Mouse (Mus musculus): Measurements from ENCODE around the gene Sf3b2. TPM values are rescaled to one million over a fixed set of nuclear protein-coding genes. Genes with fewer than 3 reads are reported as not detected.
A peak's percentile ranks its signal among the peaks of the same experiment; 100 is the strongest.
"Not testable (repeated sequence)": the region's sequence is repeated elsewhere in the genome, so short reads cannot be mapped to it uniquely, and the experiment has no call there.

Sf3b2 gene
- polyA plus RNA-seq, 1 experiment from 2014 or later = 291 TPM

DNA sequence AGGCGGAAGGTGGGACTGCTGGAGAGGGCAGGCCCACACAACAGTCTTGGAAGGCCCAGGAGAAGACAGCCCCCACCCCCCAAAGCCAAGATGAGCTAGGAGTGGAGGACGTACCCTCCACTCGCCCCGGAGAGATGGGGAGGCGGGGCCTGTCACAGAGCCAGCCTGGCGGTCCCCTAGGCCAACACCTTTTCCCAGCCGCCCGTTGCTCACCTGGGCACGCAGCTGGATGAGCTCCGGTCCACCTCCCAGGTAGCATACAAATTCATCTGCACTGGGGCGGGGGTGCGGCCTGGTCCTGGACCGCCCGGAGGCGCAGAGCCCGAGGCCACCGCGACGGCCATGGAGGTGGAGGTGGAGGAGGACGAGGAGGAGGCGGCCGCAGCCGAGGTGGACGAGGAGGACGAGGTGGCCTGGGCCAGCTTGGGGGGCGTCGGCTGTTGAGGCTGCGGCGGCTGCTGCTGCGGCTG, 22.9 kb downstream of the Sf3b2 start:
- Histone ChIP-seq H3K36me3 (peaks cover 32% of the 10 kb centered on the region), H3K9ac (peak overlapping the region; percentile 85), H3K27ac (peak overlapping the region; percentile 95), H3K4me1 (peaks cover 18% of the 10 kb centered on the region), H3K4me3 (peak overlapping the region; percentile 92), H3K4me2 (peak overlapping the region; percentile 64), H3K9me3 (no peaks in the 10 kb centered on the region), H3K27me3 (no peaks in the 10 kb centered on the region)
- peak; percentile 52 for ATAC-seq (ENCODE audit: insufficient number of reproducible peaks, low FRiP score, low TSS enrichment, low read depth)
- under 1% methylated on average over 27 of the region's 30 CpGs for WGBS

DNA sequence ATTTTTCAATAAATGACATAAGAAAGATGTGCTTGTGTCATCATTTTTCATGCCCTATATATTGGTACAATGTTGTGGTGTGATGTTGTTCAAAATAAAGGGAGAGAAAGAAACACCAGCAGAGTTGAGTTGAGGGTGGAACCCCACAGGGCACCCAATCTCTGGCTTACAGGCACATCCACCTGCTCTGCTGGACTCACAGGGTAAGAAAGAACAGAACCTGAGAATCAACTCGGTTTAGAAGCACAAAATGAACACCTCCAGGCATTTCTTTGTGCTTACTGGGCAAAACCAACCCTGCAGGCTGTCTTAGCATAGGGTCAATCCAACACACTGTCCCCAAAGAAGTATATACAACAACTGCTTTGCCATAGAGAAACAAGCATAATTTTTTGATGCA, 23.8 kb downstream of the Sf3b2 start:
- ATAC-seq (ENCODE audit: insufficient number of reproducible peaks, low FRiP score, low TSS enrichment, low read depth) = no peak
- Histone ChIP-seq H3K9me3 (no peaks in the 10 kb centered on the region), H3K36me3 (peaks cover 25% of the 10 kb centered on the region), H3K27me3 (no peaks in the 10 kb centered on the region), H3K4me2 (peak overlapping the region; percentile 64), H3K4me1 (peaks cover 18% of the 10 kb centered on the region), H3K27ac (no peak overlapping the region), H3K9ac (no peak overlapping the region), H3K4me3 (peak overlapping the region; percentile 92)
- WGBS = 36% methylated on average over 1 of the region's 1 CpGs

DNA sequence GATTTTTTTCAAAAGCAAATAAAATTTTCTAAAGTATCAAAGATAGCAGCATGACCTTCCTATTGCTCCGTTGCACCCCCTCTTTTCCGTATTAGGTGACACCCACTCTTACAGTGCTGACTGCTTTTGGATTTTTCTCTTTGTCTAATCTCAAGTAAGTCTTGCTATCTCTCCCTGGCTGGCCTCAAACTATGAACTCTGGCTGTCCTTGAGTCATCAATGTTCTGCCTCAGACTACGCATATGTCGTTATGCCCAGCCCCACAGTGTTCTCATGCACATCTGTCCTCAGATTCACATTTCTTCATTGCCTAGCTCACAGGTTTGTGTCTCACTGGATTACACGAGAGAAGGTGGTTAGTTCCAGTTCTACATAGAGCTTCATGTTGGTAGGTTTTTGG, 25.9 kb downstream of the Sf3b2 start:
- H3K4me1 ChIP-seq = peaks cover 18% of the 10 kb centered on the region
- no peaks in the 10 kb centered on the region for H3K27me3 ChIP-seq
- H3K4me3 ChIP-seq = no peak overlapping the region
- H3K9me3 ChIP-seq = no peaks in the 10 kb centered on the region
- ATAC-seq (ENCODE audit: insufficient number of reproducible peaks, low FRiP score, low TSS enrichment, low read depth) = no peak
- H3K4me2 ChIP-seq = no peak overlapping the region
- H3K9ac ChIP-seq = no peak overlapping the region
- peaks cover 7% of the 10 kb centered on the region for H3K36me3 ChIP-seq
- no peak overlapping the region for H3K27ac ChIP-seq
- 81% methylated on average over 5 of the region's 5 CpGs for WGBS

DNA sequence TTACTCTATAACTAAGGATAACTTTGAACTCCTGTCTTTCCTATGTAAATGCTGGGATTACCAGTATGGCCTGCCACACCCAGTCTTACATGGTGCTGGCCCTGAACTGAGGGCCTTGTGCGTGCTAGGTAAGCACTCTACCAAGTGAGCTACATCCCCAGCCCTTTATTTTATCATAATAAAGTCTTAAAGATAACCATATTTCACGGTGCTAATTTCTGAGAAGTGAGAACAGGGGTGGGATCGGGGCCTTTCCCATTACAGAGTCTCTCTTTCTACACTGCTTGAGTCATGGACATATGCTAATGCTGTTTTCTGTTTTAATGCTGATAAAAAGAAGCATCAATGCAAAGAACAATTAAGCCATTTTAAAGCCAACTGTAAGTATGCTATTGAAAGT, 26.4 kb downstream of the Sf3b2 start:
- 93% methylated on average over 3 of the region's 3 CpGs for WGBS
- Histone ChIP-seq H3K36me3 (peaks cover 1% of the 10 kb centered on the region), H3K27me3 (no peaks in the 10 kb centered on the region), H3K4me2 (no peak overlapping the region), H3K4me3 (no peak overlapping the region), H3K27ac (no peak overlapping the region), H3K9ac (no peak overlapping the region), H3K4me1 (peaks cover 16% of the 10 kb centered on the region), H3K9me3 (no peaks in the 10 kb centered on the region)
- no peak for ATAC-seq (ENCODE audit: insufficient number of reproducible peaks, low FRiP score, low TSS enrichment, low read depth)

DNA sequence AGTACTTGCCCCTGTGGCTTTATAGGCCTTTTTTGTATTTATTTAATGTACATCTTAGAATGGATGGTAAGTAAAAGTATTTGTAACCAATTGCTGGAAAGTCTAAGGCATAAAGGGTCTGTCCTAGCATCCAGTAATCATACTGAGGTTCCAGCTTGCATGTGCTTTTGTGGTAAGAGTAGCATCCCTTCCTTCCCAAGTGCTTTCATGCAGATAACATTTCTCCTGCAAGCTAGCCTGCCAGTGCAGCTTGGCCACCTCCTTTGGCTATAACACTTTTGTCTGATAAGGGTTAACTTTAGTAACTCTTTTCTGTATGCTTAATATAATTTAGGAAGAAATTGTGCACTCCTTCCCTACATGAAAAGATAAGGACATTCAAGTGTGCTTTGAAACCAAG, 27.2 kb downstream of the Sf3b2 start:
- H3K27ac ChIP-seq = no peak overlapping the region
- H3K4me3 ChIP-seq = no peak overlapping the region
- no peaks in the 10 kb centered on the region for H3K9me3 ChIP-seq
- H3K36me3 ChIP-seq = no peaks in the 10 kb centered on the region; the same call in 1 of the 2 replicates
- H3K4me1 ChIP-seq = peaks cover 10% of the 10 kb centered on the region
- H3K9ac ChIP-seq = no peak overlapping the region
- ATAC-seq (ENCODE audit: insufficient number of reproducible peaks, low FRiP score, low TSS enrichment, low read depth) = no peak
- no peaks in the 10 kb centered on the region for H3K27me3 ChIP-seq
- no peak overlapping the region for H3K4me2 ChIP-seq

DNA sequence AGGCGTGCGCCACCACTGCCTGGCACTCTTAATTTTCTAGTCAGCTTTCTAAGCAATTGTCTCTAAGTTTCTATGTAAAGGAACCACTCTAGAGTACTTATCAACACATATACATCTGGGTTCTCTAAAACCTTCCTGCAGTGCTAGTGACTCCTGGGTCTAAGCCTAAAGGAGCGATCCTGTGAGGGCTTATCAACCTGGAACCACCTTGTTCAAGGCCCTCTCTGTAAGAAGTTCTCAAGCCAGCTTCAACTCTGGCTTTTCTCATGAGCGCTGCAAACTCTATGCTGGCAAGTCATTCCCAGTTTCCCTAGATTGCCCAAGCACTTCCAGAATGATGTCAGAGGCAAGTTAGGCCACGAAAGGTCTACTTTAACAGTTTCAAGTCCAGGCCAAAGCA, 28.2 kb downstream of the Sf3b2 start:
- H3K9ac ChIP-seq = no peak overlapping the region
- H3K27me3 ChIP-seq = no peaks in the 10 kb centered on the region
- H3K27ac ChIP-seq = no peak overlapping the region
- WGBS = 96% methylated on average over 5 of the region's 5 CpGs
- H3K4me2 ChIP-seq = no peak overlapping the region
- H3K4me1 ChIP-seq = peaks cover 8% of the 10 kb centered on the region
- H3K9me3 ChIP-seq = no peaks in the 10 kb centered on the region
- H3K4me3 ChIP-seq = no peak overlapping the region
- no peaks in the 10 kb centered on the region; the same call in 1 of the 2 replicates for H3K36me3 ChIP-seq
- ATAC-seq (ENCODE audit: insufficient number of reproducible peaks, low FRiP score, low TSS enrichment, low read depth) = no peak

DNA sequence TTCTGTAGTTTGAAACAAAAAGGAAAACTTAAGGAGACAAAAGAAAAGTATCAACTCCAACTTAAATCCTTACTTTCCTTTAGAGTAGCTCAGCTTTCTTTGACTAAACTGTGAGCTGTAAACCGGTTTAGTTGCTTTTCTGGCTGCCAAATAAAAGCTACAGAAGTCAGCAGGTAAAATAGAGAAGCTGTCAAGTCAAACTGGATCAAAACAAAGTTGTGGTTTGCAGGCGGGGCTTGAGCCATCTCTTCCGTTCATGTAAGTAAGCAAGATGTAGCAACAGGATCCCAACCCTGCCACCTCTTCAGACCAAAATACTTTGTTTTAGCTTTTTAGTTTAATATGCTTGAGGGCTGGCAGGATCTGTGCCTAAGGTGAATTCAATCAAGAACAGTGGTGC, 38.1 kb downstream of the Sf3b2 start:
- H3K27me3 ChIP-seq = no peaks in the 10 kb centered on the region
- no peak overlapping the region for H3K9ac ChIP-seq
- H3K4me1 ChIP-seq = no peaks in the 10 kb centered on the region
- H3K36me3 ChIP-seq = no peaks in the 10 kb centered on the region
- H3K9me3 ChIP-seq = no peaks in the 10 kb centered on the region
- ATAC-seq (ENCODE audit: insufficient number of reproducible peaks, low FRiP score, low TSS enrichment, low read depth) = no peak
- H3K4me3 ChIP-seq = no peak overlapping the region
- 46% methylated on average over 3 of the region's 3 CpGs for WGBS
- peak overlapping the region; percentile 27; the same call in 1 of the 2 replicates for H3K27ac ChIP-seq
- no peak overlapping the region for H3K4me2 ChIP-seq

DNA sequence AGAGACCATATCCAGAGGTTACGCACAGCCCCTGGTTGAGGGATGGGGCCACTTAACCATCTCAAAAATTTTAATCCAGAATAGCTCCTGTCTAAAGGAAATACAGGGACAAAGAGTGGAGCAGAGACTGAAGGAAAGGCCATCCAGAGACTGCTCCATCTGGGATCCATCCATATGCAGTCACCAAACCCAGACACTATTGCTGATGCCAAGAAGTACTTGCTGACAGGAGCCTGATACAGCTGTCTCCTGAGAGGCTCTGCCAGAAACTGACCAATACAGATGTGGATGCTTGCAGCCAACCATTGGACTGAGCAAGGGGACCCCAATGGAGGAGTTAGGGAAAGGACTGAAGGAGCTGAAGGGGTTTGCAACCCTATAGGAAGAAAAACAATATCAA, 58.3 kb downstream of the Sf3b2 start:
- not testable (repeated sequence) for H3K27ac ChIP-seq; H3K9ac ChIP-seq; H3K4me1 ChIP-seq; ATAC-seq (ENCODE audit: insufficient number of reproducible peaks, low FRiP score, low TSS enrichment, low read depth); H3K4me2 ChIP-seq; H3K36me3 ChIP-seq; H3K27me3 ChIP-seq; H3K9me3 ChIP-seq; H3K4me3 ChIP-seq
- WGBS = 93% methylated on average over 1 of the region's 1 CpGs

DNA sequence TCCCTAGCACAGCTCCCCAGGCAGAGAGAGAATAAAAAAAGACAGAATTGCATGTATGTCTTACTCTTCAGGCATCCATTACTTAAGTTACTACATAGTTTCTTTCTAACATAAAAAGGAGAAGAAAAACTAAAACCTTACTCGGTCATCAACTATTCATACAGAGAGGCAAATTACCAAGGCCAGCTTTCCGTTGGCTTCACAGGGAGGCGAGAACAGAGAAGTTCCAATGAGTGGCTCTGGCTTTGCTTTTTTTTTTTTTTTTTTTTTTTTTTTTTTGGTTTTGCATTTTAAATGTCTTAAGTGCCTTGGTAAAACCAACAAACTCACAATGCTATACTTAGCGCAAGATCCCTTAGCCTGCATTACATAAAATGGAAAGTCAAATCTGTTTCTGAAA, 62.6 kb downstream of the Sf3b2 start:
- Histone ChIP-seq H3K9ac (no peak overlapping the region), H3K9me3 (no peaks in the 10 kb centered on the region), H3K27me3 (no peaks in the 10 kb centered on the region), H3K27ac (no peak overlapping the region), H3K4me2 (no peak overlapping the region), H3K4me1 (no peaks in the 10 kb centered on the region), H3K4me3 (no peak overlapping the region), H3K36me3 (no peaks in the 10 kb centered on the region)
- WGBS = 81% methylated on average over 4 of the region's 4 CpGs
- ATAC-seq (ENCODE audit: insufficient number of reproducible peaks, low FRiP score, low TSS enrichment, low read depth) = no peak

DNA sequence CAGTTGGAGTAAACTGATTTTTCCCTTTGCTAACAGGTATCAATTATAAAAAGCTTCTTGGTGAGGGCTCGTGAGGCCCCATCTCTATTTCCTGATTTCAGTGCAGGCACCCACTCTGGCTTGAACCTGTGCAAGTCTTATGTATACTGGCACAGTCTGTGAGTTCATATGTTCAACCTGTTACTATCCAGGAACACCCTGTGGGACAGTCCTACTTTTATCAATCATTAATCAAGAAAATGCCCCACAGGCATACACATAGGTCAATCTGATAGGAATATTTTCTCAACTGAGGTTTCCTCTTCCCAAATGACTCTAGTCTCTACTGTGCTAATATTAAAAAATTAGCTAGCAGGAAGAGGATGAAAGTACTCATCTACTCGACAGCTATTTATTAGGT, 65.1 kb downstream of the Sf3b2 start:
- no peaks in the 10 kb centered on the region for H3K36me3 ChIP-seq
- ATAC-seq (ENCODE audit: insufficient number of reproducible peaks, low FRiP score, low TSS enrichment, low read depth) = no peak
- H3K27me3 ChIP-seq = no peaks in the 10 kb centered on the region
- H3K4me1 ChIP-seq = no peaks in the 10 kb centered on the region
- WGBS = 70% methylated on average over 2 of the region's 2 CpGs
- H3K9ac ChIP-seq = no peak overlapping the region
- H3K27ac ChIP-seq = no peak overlapping the region
- H3K4me2 ChIP-seq = no peak overlapping the region
- no peak overlapping the region for H3K4me3 ChIP-seq
- no peaks in the 10 kb centered on the region for H3K9me3 ChIP-seq

DNA sequence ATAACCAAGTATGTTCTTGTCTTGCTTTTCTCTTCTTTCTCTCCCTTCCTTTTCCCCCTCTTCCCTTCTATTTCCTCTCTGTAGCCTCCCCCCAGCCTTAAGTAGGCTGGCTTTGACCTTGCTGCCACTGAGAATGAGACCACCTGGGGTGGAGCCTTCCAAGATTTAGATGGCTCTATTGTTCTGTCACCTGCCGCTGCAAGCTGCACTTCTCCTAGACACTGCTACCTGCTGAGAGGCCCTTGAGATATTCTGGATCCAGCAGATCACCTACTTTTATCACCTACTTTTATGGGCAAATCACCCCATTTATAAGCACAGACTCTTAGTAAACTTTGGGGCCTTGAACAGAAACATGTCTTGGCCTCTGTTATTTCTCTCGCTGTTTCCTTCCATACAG, 70.6 kb downstream of the Sf3b2 start:
- H3K4me1 ChIP-seq = no peaks in the 10 kb centered on the region
- no peak for ATAC-seq (ENCODE audit: insufficient number of reproducible peaks, low FRiP score, low TSS enrichment, low read depth)
- no peaks in the 10 kb centered on the region for H3K9me3 ChIP-seq
- no peak overlapping the region for H3K4me2 ChIP-seq
- H3K4me3 ChIP-seq = no peak overlapping the region
- H3K27ac ChIP-seq = no peak overlapping the region
- no peak overlapping the region for H3K9ac ChIP-seq
- H3K27me3 ChIP-seq = no peaks in the 10 kb centered on the region
- WGBS = 50% methylated on average over 2 of the region's 2 CpGs
- no peaks in the 10 kb centered on the region for H3K36me3 ChIP-seq

DNA sequence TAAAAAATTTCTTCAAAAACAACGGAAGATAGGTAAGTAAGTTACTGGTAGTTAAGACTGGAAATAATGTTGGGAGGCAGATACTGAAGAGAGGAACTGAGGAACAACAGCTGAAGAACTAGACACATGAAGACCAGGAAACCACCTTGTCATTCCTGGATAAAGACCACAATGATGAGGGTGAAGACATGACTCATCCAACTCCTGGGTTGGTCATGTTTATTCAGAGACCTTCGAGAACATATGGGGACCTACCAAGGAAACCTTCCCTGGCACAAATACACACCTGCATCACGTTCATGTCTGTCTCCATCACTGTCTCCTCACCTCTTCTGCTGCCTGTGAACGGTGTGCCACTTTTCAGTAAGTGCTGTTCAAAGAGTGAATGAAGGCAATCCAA, 71.2 kb downstream of the Sf3b2 start:
- H3K9me3 ChIP-seq = no peaks in the 10 kb centered on the region
- H3K9ac ChIP-seq = no peak overlapping the region
- H3K36me3 ChIP-seq = no peaks in the 10 kb centered on the region
- no peak for ATAC-seq (ENCODE audit: insufficient number of reproducible peaks, low FRiP score, low TSS enrichment, low read depth)
- 85% methylated on average over 4 of the region's 4 CpGs for WGBS
- H3K4me2 ChIP-seq = no peak overlapping the region
- H3K4me3 ChIP-seq = no peak overlapping the region
- H3K27me3 ChIP-seq = no peaks in the 10 kb centered on the region
- no peak overlapping the region for H3K27ac ChIP-seq
- no peaks in the 10 kb centered on the region for H3K4me1 ChIP-seq

All from limb, embryonic 15.5 days (tissue).